Mouse (Mus musculus) gastrocnemius, postnatal 36 days (tissue): Measurements from ENCODE around the gene Cnih4. TPM values are rescaled to one million over a fixed set of nuclear protein-coding genes. Genes with fewer than 3 reads are reported as not detected.
A peak's percentile ranks its signal among the peaks of the same experiment; 100 is the strongest.

Experiments used
- DNase-seq, 2 experiments: peaks; one replicate each; pipeline ENCODE4 v3.0.0; 2022
- intact Hi-C: fragments of 180-260 bp; cut with DNase I; formaldehyde crosslinking; loops from one replicate; pipeline ENCODE4 v1.15.1; 2025
- long read RNA-seq, 2 experiments: library from polyadenylated mRNA; stranded (forward); transcript quantifications; one replicate each; pipeline ENCODE4 v2.0.0; 2021
- total RNA-seq, 2 experiments: library from RNA; stranded (reverse); gene quantifications; 2 replicates each; pipeline ENCODE4 v1.2.3; 2021

Cnih4 gene
- 10 to 100 TPM; 32.2 to 32.7 TPM for total RNA-seq
- long read RNA-seq, experiment 1, transcript Cnih4-204 (5 exons, 3,268 nt), result major isoform, 52 of 62 reads
- long read RNA-seq, experiment 1, partial matches to known transcripts, result 0 of 62 reads
- long read RNA-seq, experiment 1, other reads (novel, unspliced or antisense), result 10 of 62 reads
- long read RNA-seq, experiment 2, transcript Cnih4-204 (5 exons, 3,268 nt), result major isoform, 69 of 88 reads
- long read RNA-seq, experiment 2, partial matches to known transcripts, result 5 of 88 reads
- long read RNA-seq, experiment 2, other reads (novel, unspliced or antisense), result 12 of 88 reads

DNA sequence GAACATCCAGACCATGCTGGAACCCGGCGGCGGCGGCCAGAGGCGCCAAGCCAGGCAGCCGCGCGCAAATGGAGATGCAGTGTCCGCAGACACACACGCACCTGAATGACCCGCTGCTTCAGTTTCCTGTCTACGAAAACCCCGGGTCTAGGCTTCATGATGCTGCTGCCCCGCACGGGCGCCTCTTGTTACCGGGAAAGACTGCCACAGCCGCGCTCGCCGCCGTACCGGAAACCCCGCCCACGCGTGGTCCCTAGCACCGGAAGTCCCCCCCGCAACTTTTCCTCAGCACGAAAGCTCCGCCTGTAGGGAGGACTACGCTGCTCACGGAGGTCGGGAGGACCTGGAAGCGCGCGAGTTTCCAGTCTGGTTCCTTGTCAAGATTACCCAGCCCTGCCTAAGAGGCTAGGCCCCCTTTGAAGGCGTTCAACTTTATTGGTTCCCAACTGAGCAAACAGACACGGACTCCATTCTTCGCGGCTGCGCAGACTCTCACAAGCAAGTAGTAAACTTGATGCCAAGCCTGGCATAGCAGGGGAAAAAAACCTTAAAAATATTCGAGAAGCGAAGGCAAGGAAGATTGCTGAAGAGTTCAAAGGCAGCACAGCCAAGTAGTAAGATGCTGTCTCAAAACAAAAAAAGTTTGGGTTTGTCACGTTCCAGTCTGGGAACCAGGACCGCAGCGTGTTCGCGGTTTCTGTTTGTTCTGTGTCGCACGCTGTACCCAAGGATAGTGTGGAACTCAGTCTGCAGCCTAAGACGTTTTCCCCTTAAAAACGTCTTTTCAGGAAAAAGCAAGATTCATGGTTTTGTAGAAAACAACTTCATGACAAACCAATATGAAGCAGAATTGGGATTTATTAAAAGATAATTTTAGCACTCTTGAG is at the start of gene Cnih4, which contains the start of gene Nvl:
Cnih4 (plus strand) TSS at position 744 of the 887 bp plus-strand sequence.
Nvl (minus strand) TSS at position 255 of the 887 bp plus-strand sequence.
- peak; percentile 87 to 94 for DNase-seq
- intact Hi-C loops, result loop anchor here (5.0 kb wide), 1 partner anchor 68 kb away; the partner anchor contains the start of gene Wdr26

DNA sequence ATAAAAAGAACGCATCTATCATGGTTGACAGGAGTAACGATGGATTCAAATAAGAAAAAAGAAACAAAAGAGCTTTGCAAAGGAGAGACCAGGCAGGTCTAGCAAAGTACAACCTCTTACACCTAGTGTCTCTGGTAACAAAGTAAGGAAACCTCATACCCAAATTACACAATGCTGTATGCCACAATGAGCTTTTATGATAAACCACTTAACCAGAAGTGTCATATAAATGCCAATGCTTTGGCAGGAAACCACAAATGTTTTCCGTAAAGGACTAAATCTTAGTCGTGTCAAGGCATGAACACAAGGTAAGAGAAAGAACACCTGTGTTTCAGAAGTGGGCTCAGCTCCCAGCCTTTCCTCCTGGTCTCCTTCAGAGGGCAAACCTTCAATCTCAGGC is 27.4 kb upstream of the Cnih4 start:
- intact Hi-C loops, result no loop called here
- DNase-seq, result no peak

DNA sequence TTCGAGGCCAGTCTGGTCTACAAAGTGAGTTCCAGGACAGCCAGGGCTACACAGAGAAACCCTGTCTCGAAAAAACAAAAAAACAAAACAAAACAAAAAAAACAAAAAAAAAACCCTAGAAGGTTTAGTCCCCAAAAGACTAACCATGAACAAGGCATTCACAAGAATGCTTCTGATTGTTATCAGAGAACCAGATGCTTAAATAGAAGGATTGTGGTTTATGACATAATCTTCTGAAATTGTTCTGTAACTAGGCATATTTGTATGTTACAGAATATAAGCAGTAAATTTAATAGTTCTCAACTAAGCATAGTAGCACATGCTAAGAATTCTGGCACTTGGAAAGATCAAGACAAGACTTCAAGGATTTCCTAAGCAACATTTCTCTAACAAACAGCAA is 20.3 kb upstream of the Cnih4 start:
- intact Hi-C loops, result no loop called here
- no peak for DNase-seq

DNA sequence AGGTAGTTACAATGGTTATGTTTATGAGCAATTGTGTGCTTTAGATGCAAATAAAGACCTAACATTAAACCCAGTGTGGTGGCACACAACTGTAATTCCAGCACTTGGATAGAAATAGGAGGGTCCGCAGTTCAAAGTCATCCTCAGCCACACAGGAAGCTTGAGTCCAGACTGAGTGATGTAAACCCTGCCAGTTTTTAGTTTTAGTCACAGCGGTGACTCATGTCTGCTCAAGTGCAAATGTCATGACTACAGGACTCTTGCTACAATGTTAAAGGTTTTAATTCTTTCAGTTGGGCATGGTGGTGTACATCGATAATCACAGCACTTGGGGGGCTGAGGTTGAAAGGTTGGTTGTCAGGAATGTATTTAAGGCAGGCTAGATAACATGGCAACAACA is 18.6 kb upstream of the Cnih4 start:
- no peak for DNase-seq
- intact Hi-C loops, result no loop called here

DNA sequence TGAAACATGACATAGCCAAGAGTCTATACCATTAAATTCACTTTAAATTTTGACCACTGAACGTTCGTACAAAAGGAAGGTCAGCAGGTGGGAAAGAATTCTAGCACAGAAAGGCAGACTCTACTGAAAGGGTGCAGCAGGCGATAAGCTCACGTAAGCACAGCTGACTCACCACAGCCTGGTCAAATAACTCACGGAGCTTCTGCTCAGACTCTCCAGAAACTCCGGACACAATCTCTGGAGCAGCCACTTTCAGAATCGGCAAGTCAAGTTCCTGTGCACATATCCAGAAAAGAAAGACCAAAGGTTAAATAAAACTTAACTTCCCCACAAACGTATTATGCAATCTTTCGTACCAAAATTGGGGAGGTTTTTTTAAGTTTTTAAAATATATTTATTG is 17.7 kb upstream of the Cnih4 start:
- intact Hi-C loops, result no loop called here
- DNase-seq, result no peak

DNA sequence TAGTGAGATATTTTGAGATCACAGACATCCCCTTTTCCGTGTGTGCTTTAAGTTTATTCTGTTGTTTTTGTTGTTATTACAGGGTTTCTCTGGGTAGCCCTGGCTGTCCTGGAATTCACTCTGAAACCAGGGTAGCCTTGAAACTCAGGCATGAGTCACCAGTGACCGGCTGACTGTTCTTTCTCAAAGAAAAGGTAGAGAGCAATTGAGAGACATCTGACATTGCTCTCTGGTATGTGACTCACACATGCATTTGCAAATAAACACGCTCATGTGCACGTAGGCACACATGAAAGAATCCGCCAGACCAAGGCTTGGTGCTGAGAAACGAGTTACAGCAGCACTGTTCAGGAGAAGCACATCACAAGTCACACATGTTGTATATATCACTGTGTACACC is 12.6 kb upstream of the Cnih4 start:
- no peak for DNase-seq
- intact Hi-C loops, result loop anchor here (5.0 kb wide), 1 partner anchor 50 kb away; no protein-coding TSS in a partner anchor

DNA sequence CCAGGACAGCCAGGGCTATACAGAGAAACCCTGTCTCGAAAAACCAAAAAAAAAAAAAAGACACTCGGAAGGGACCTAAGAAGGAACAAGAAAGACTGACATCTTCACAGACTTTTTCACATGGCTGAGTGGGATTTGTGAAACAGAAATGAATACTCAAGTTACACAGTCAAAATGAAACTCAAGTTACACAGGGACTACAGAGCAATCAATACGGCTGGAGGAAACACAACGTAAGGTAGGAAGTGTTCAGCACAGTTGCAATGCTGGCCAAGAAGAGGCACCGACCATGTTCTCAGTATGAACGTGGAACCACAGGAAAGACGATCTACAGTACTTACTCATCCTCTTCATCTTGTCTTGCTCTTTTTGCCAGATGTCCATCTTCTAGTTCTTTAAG is 5.8 kb upstream of the Cnih4 start:
- no peak for DNase-seq
- intact Hi-C loops, result no loop called here

DNA sequence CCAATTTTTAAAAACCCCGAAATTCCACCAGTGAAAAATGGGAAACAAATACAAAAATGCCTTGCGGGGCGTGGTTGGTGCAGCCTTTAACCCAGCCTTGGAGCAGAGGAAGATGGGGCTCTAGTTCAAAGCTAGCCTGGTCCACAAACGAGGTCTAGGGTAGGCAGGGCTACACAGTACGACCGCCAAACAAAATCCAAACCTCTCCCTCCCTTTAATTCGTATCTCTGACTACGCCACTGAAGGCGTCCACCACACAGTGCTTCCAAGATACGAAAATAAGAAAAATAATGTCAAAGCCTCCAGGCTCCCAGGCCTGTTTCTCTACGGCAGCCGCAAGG is 914 bp upstream of the Cnih4 start:
- DNase-seq, result no peak
- intact Hi-C loops, result loop anchor here (5.0 kb wide), 1 partner anchor 69 kb away; the partner anchor contains the start of gene Wdr26

DNA sequence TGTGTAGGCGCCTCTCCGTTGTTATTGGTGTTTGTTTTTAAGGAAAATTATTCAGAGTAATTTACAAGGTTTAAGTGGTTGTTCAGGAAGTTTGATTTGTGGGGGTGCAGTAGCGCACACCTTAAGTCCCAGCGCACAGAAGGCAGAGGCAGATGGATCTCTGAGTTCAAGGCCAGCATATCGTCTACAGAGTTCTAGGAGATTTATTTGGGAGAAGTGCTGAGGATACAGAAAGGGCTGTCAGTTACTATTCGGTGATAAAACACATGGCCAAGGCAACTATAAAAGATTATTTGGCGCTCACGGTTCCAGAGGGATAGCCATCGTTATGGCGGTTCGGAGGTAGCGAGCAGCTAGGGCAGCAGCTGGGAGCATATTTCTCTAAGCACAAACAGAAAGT is 473 bp downstream of the Cnih4 start:
- intact Hi-C loops, result loop anchor here (5.0 kb wide), 1 partner anchor 67 kb away; the partner anchor contains the start of gene Wdr26
- no peak for DNase-seq

DNA sequence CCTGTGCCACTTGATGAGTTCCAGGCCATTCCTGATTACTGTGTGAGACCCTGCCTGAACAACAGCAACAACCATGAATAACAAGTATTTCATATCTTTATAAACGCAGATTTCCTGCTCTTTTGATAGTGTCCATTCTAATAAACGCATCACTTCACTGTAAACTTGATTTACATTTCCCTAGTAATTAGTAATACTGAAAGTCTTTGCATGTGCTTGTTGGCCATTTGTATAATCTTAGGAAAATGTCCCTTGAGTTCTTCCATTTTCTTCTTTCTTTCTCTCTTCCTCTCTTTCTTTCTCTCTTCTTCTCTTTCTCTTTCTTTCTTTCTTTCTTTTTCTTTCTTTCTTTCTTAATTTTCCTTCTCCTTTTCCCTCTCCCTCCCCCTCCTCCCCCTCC is 1.7 kb downstream of the Cnih4 start:
- intact Hi-C loops, result no loop called here

DNA sequence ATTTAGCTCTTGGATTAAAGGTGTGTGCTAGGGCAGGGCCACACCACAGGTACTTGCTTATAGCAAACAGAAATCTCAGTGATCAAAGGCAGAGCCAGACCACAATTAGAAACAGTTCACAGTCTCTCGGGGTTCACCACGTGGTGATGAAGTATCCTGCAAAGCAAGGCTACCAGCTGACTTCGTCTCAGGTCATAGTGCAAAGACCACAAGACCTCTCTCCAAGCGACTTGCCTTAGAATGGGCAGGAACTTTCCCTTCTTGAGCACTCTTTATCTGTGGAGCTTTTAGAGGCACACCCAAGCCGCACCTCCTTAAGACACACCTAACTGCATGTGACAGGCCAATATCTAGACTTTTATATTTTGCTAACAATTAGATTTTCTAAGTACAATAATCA is 4.0 kb downstream of the Cnih4 start:
- intact Hi-C loops, result no loop called here
- no peak for DNase-seq

More for the DNA sequence above, 1.7 kb downstream of the Cnih4 start:
- no peak for DNase-seq

DNA sequence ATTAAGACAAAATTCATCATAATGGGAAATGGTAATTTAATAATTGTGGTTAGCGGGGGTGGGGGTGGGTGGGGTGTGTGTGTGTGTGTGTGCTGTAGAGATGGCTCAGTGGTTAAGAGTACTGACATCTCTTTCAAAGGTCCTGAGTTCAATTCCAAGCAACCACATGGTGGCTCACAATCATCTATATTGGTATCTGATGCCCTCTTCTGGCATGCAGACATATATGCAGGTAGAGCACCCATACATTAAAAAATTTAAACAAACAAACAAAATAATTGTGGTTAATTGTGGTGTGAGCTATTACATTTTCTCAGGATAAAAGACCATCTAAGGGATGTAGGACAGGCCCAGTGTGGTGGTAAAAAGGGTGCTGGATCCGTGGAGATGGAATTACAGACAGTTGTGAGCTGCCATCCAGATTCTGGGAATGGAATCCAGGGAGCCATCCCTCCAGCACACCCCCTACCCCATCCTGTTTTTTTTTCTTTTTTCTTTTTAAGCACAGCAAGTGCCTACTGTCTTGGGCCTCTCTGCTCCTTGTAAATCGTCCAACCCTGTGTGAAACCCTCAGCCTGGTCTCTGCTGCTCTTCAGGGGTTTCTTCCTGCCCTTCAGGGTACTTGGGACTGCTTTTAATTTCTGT is 5.0 kb downstream of the Cnih4 start:
- intact Hi-C loops, result no loop called here
- no peak for DNase-seq

DNA sequence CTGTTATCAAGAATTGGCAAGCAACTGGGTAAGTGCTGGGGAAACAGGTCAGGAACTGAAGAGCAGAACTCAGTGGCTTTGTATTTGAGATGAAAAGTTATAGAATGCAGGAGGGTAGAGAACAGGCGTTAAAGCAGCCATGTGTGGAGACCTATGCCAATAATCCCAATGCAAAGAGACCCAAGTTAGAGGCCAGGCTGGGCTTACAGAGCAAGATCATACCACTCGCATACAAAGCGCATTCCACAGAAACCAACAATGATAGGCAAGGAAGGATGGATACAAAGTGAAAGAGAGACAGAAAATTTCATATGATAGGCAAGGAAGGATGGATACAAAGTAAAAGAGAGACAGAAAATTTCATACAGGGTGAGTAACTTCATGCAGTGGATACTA is 5.9 kb downstream of the Cnih4 start:
- intact Hi-C loops, result no loop called here
- DNase-seq, result no peak

DNA sequence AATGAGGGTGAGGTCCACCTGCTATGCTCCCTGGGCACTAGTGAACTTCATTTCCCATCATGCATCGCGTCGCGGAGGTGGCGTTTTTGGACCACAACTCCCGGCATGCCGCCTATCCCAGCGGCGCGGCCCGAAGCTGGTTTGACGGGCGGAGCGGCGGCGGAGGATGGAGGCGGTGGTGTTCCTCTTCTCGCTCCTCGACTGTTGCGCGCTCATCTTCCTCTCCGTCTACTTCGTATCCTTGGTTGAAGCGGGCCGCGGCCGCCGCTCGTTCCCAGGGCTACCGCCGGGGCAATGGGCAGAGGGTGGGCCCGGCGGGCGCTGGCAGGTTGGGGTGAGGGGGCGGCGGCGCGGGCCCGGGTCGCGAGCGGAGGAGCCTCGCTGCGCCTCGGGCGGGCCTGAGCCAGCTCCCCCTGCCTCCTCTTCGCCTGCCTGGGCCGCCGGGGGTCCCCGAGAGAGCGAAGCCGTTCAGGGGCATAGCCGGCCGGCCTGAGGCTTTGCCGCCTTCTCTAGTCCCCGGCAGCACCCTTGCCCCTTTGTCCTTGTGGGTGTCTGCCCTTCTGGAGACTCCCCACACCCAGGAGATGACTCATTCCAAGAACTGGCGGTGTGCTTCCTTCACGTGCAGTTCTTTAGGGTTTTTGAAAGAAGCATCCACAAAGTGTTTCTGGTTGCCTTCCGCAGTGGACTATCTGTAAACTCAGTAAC is 6.5 kb downstream of the Cnih4 start:
- peak; percentile 77 to 85 for DNase-seq
- intact Hi-C loops, result no loop called here

DNA sequence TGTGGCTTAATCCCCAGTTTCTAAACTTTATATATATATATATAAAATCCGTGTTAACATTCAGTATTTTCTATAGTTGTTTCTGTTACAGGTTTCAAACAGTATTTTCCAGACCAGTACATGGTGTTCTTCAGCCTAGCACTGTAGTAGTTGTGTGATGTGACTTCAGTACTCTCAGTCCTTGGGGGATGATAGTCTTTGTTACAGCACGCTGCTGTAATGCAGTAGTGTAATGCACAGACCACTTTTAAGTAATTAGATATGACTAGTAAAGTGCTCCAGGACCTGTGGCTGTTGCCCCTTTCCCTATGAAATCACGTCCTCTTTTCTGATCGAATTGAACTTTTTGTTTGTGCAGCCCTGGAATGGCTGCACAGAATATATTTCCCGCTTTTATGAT is 7.0 kb downstream of the Cnih4 start:
- no peak for DNase-seq
- intact Hi-C loops, result no loop called here

DNA sequence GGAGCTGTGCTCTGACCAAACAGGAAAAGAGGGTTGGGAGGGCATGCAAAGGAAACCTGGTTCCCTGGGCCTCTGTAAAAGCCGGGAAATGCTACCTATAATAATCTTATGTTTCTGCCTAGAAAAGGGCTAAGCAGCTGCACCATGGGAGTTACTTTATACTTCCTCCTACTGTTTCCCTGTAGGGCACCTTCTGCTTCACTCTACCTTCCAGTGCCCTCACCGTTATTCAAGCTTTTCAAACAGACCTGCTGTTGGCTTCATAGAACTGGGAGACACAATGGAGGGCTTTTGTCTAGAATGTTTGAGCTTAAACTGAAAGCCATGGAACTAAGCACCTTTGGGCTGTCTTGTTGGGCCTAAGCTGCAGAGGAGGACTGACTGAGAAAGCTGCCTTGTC is 23.3 kb downstream of the Cnih4 start:
- intact Hi-C loops, result no loop called here
- no peak for DNase-seq

DNA sequence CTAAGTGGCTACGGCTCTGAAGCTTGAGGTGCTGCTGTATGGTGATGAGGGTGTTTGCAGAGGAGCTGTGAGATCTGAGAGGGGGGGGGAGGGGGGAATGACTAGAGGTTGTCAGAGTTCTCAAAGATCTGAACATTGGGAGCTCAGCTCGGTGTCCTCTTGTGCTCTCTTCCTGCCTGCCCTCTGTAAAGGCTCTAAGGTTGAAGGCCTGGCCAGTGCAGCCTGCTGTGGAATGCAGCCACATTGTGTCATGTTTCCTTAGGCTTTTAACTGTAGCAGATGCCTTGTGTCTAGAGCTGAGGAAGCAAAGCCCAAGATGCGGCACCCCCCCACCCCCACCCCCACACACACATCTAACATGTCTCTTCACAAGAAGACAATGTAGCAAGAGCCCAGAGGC is 23.9 kb downstream of the Cnih4 start:
- intact Hi-C loops, result no loop called here
- no peak for DNase-seq

DNA sequence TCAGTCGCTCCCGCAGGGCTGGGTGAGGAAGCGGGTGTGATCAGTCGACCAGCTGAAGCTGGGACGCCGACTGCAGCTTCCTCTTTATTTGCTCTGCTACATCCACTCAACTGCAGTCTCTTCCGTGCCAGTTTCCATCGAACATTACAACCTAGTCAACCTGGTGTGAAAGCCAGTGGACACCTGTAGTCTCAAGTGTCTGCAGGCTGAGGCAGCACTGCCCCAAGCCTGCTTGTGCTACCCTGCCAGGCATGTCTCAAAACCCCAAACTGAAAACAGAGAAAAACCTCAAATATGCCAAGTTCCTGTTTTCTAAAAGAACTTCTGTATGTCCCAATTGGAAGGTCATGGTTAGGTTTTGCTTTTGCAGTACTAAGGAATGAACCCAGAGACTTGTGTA is 25.7 kb downstream of the Cnih4 start:
- no peak for DNase-seq
- intact Hi-C loops, result loop anchor here (2.0 kb wide), 1 partner anchor 15 kb away; no protein-coding TSS in a partner anchor

DNA sequence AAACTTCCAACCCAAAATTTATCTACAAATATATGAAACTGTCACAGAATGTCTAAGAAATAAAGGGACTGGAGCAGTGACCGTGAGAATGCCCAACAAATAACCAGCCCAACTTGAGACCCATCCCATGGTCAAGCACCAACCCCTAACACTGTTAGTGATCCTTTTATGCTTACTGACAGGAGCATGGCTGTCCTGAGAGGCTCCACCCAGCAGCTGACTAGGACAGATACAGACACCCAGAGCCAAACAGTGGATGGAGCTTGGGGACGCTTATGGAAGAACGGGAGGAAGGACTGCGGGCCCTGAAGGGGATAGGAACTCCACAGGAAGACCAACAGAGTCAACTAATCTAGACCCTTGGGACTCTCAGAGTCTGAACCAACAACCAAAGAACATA is 44.4 kb downstream of the Cnih4 start:
- intact Hi-C loops, result no loop called here
- DNase-seq, result no peak

DNA sequence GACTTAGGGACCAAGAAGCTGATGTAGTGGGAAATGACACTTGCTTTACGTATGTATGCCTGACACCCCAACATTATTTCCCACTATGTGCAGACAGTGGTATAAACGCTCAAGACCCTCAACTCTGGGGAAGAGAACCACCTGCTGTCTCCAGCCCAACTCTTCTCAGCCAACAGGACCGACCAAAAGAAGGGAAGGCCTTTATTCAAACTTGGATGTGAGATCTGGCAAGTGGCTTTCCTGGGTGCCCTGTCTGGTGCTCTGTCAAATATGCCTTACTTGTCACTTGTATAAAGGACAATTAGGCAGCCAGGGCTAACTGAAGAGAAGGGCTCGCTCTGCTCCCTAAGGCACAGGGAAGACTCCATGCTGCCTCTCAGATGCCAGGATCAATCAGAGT is 55.0 kb downstream of the Cnih4 start:
- DNase-seq, result no peak
- intact Hi-C loops, result no loop called here
